ENCODE assay signal across 7 mouse cellular contexts in the genomic region with DNA sequence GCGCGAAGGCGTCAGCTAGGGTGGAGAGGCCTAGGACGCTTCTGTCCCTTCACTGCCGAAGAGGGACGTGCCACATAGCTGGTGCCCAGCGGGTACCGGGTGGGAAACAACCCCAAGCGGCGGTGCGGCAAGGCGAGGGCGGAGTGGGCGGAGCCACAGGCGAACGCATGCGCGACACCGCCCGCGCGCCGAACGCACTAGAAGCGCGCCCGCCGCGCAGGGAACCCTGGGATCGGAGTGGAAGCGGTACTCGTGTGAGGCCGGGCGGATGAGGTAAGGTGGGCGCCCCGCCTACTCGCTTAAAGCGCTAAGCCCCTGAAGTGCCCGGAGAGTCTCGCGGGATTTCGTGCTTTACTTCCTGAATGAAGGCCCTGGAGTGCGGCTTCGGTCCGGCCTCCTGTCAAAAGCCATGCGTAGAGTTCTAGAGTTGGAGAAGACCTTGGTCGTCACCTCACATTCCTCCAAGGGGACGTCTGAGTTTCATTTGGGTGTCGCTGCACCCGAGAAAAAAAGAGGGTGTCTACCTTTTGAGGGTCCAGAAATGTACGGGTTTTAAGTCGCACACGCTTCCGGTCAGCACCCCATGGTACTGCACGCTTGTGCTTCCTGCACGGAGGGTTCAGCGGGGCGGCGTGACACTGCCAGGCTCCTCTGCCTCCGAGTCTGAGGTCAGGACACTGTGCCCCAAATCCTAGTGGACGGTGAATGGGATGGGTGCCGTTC. TPM values are rescaled to one million over a fixed set of nuclear protein-coding genes. Genes with fewer than 3 reads are reported as not detected.
A peak's percentile ranks its signal among the peaks of the same experiment; 100 is the strongest.
DNase-seq lines count a peak whose midpoint lies in the region; ATAC-seq lines count a peak whose summit lies in the region.

A gene (minus strand): TSS at position 151 of the 723 bp plus-strand sequence.
A gene (minus strand): TSS at position 227 of the 723 bp plus-strand sequence.

- H3K9ac ChIP-seq in intestine, embryonic 15.5 days: peak within 1 kb of the TSS; percentile 94

- no peaks in the 10 kb centered on the region for H3K27me3 ChIP-seq in intestine, embryonic 15.5 days (replicated peaks)
- H3K27me3 ChIP-seq in midbrain, embryonic 10.5 days (ENCODE audit: low read depth, poor library complexity, severe bottlenecking): no peaks in the 10 kb centered on the region

- no peaks in the 10 kb centered on the region; the same call in 1 of the 2 replicates for H3K4me1 ChIP-seq in intestine, embryonic 15.5 days (replicated peaks)
- H3K4me1 ChIP-seq in midbrain, embryonic 10.5 days: peaks cover 27% of the 10 kb centered on the region

- intact Hi-C loops in gastrocnemius, postnatal 36 days (cut with DNase I): no loop called here
- intact Hi-C loops in left cerebral cortex, postnatal 25 days (cut with DNase I): loop anchor here (1.0 to 5.0 kb wide), 4 partner anchors 14 to 446 kb away; a partner anchor contains a TSS

- peak; percentile 98 for DNase-seq in adrenal gland, adult 2 months
- DNase-seq in embryo, embryonic 11.5 days (ENCODE audit: low read depth, low spot score): peak; percentile 99
- DNase-seq in gastrocnemius, postnatal 36 days: peak; percentile 94 to 97
- peak; percentile 99 for DNase-seq in left cerebral cortex, postnatal 25 days (ENCODE audit: low spot score in 2 of 2)
- peak; percentile 97 for DNase-seq in midbrain, embryonic 10.5 days (ENCODE audit: low spot score)
- DNase-seq in right cerebral cortex, postnatal 4 days: peak; percentile 97

- peak within 1 kb of the TSS; percentile 81 for H3K4me2 ChIP-seq in intestine, embryonic 15.5 days (replicated peaks)

- H3K9me3 ChIP-seq in intestine, embryonic 15.5 days: no peaks in the 10 kb centered on the region
- no peaks in the 10 kb centered on the region for H3K9me3 ChIP-seq in midbrain, embryonic 10.5 days (replicated peaks)

- under 1% methylated on average over 62 of the region's 62 CpGs for WGBS in intestine, embryonic 15.5 days
- under 1% methylated on average over 62 of the region's 62 CpGs for WGBS in midbrain, embryonic 10.5 days

- H3K36me3 ChIP-seq in intestine, embryonic 15.5 days: no peaks in the 10 kb centered on the region
- H3K36me3 ChIP-seq in midbrain, embryonic 10.5 days: peaks cover 11% of the 10 kb centered on the region

- peak; percentile 100 for ATAC-seq in intestine, embryonic 15.5 days

- H3K27ac ChIP-seq in intestine, embryonic 15.5 days: peak within 1 kb of the TSS; percentile 92
- H3K27ac ChIP-seq in midbrain, embryonic 10.5 days (replicated peaks): peak within 1 kb of the TSS; percentile 96

- peak within 1 kb of the TSS; percentile 99 for H3K4me3 ChIP-seq in intestine, embryonic 15.5 days (replicated peaks)
- H3K4me3 ChIP-seq in midbrain, embryonic 10.5 days: peak within 1 kb of the TSS; percentile 94

RNA-seq across cellular contexts. Expression of the first gene that starts in this region (rescaled TPM):
- not detected for total RNA-seq in adrenal gland, adult 2 months (2021)
- polyA plus RNA-seq in adrenal gland, adult 2 months (2012; rRNA removed): not detected in 2 replicates
- not detected for total RNA-seq in gastrocnemius, postnatal 36 days (2021)
- 0.05 and 0.16 TPM in 2 replicates for polyA plus RNA-seq in intestine, embryonic 15.5 days (2015; fragmentation: Nextera tagmentation; extraction: Ambion mirVana)
- total RNA-seq in left cerebral cortex, postnatal 25 days (2021): under 1 TPM in 1 of 2 experiments, not detected in 1; 0.16 TPM
- 0.09 TPM in 1 of 2 replicates, not detected in the other for polyA plus RNA-seq in midbrain, embryonic 10.5 days (2016; fragmentation: Nextera tagmentation; extraction: Ambion mirVana)

RNA-seq across cellular contexts. Expression of the second gene that starts in this region (rescaled TPM):
- total RNA-seq in adrenal gland, adult 2 months (2021): 10 to 100 TPM; 28.3 to 40.2 TPM
- 11.0 and 14.8 TPM in 2 replicates for polyA plus RNA-seq in adrenal gland, adult 2 months (2012; rRNA removed)
- 10 to 100 TPM; 28.0 to 31.0 TPM for total RNA-seq in gastrocnemius, postnatal 36 days (2021)
- polyA plus RNA-seq in intestine, embryonic 15.5 days (2015; fragmentation: Nextera tagmentation; extraction: Ambion mirVana): 42.2 and 47.8 TPM in 2 replicates
- 10 to 100 TPM; 80.0 to 80.2 TPM for total RNA-seq in left cerebral cortex, postnatal 25 days (2021)
- polyA plus RNA-seq in midbrain, embryonic 10.5 days (2016; fragmentation: Nextera tagmentation; extraction: Ambion mirVana): 61.0 and 62.6 TPM in 2 replicates

Comparison
In these comparisons a context has a peak if more than half of its experiments do, and no peak if none do; other contexts are left out.
1. Peak in every context shown above with its lines: DNase-seq, ATAC-seq, H3K4me3 ChIP-seq and H3K27ac ChIP-seq.